Mouse (Mus musculus) heart, adult 8-10 months (tissue): ENCODE results near the gene Vmn2r91. TPM values are rescaled to one million over a fixed set of nuclear protein-coding genes. Genes with fewer than 3 reads are reported as not detected.
"Not testable (repeated sequence)": the region's sequence is repeated elsewhere in the genome, so short reads cannot be mapped to it uniquely, and the experiment has no call there.

ENCODE experiments used
- DNase-seq: peaks from one replicate; pipeline ENCODE4 v3.0.0; 2022; ENCODE audit warnings: low spot score
- total RNA-seq, 4 experiments: library from RNA; stranded (reverse); gene quantifications; 2 replicates each; pipeline ENCODE4 v1.2.4; 2022

Vmn2r91 gene
- not detected for total RNA-seq

GRCm38 (mm10) chr17:18084716-18085115, at the start of gene Vmn2r91:
Gene Vmn2r91, plus strand, starts transcription at chr17:18085016.
- DNase-seq = not testable (repeated sequence)

GRCm38 (mm10) chr17:18049124-18049523, 35.7 kb upstream of the Vmn2r91 start, which contains the start of gene Vmn2r124:
Gene Vmn2r124, plus strand, starts transcription at chr17:18049424.
- DNase-seq = no peak

DNA sequence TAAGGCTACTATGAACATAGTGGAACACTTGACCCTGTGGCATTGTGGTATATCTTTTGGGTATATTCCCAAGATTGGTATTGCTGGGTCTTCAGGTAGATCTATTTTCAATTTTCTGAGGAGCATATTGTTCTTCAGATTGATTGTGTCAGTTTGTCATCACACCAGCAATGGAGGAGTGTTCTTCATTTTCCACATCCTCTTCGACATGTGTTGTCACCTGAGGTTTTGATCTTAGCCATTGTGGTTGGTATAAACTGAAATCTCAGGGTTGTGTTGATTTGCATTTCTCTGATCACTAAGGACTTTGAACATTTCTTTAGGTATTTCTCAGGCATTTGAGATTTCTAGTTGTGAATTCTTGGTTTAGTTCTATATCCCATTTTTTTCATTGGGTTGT, 10.8 kb downstream of the Vmn2r91 start:
- not testable (repeated sequence) for DNase-seq

GRCm38 (mm10) chr17:18102265-18102664, 17.4 kb downstream of the Vmn2r91 start:
- DNase-seq = not testable (repeated sequence)

DNA sequence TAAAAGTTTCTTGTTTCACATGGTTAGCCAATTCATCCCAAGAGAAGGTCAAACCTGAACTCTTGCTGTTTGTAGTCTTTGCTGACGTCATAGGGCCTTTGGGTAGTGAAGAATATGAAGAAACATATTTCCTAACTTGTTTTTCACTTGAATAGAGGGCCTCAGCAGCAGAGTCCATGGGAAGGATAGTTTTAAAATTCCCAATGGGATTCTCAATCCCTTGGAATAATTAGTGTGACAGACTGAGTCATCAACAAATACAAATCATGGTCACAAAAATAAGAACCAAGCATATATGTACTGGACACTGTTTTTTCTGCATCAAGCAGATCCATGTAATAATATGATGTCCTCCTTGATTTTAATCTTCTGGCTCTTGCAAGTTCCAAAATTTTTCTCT, 66.8 kb downstream of the Vmn2r91 start, which contains the start of gene Vmn2r92:
Vmn2r92 (plus strand) TSS at position 301 of the 400 bp plus-strand sequence.
- DNase-seq = not testable (repeated sequence)

- not testable (repeated sequence) for DNase-seq
Measured at GRCm38 (mm10) chr17:18161194-18161593, 76.4 kb downstream of the Vmn2r91 start.

Other genes with a start within 250 kb of the Vmn2r91 start
- gene Has1, start 229.8 kb upstream of the Vmn2r91 start, total RNA-seq = under 1 TPM in 3 of 4 experiments, not detected in 1; 0.57 to 0.97 (median 0.75) TPM
- not detected for gene Fpr1, start 201.1 kb upstream of the Vmn2r91 start, total RNA-seq
- gene Fpr2, start 197.2 kb upstream of the Vmn2r91 start, total RNA-seq = under 1 TPM in 2 of 4 experiments, not detected in 2; 0.32 to 0.38 TPM
- gene Fpr3, start 197.2 kb upstream of the Vmn2r91 start, total RNA-seq = not detected
- not detected for gene Fpr-rs4, start 63.3 kb upstream of the Vmn2r91 start, total RNA-seq
- gene Vmn2r124, start 35.6 kb upstream of the Vmn2r91 start, total RNA-seq = not detected
- gene Vmn2r92, start 66.9 kb downstream of the Vmn2r91 start, total RNA-seq = not detected
- not detected for gene Vmn2r94, start 192.7 kb downstream of the Vmn2r91 start, total RNA-seq
- gene Vmn2r93, start 213.1 kb downstream of the Vmn2r91 start, total RNA-seq = not detected